Mouse (Mus musculus) forebrain, embryonic 15.5 days (tissue): ENCODE measurements around the gene Abcc2. TPM values are rescaled to one million over a fixed set of nuclear protein-coding genes. Genes with fewer than 3 reads are reported as not detected.

Experiments used
- ATAC-seq: fragments of 200-750 bp; cut with Nextera tagmentation; replicated peaks from 2 replicates; pipeline ENCODE4 v1.8.0; 2017; ENCODE audit warnings: mild to moderate bottlenecking, moderate TSS enrichment, moderate library complexity
- H3K27ac ChIP-seq: fragments of 300-500 bp; sonication (generic); replicated peaks from 2 replicates; pipeline ENCODE4 v1.5.1; 2015; ENCODE audit warnings: mild to moderate bottlenecking, inconsistent platforms
- H3K27me3 ChIP-seq: fragments of 300-500 bp; sonication (generic); 2 replicates; pipeline ENCODE4 v1.6.1; 2015; ENCODE audit warnings: inconsistent platforms
- H3K36me3 ChIP-seq: fragments of 300-500 bp; sonication (generic); 2 replicates; pipeline ENCODE4 v1.6.1; 2015; ENCODE audit warnings: mild to moderate bottlenecking, inconsistent platforms
- H3K4me1 ChIP-seq: fragments of 300-500 bp; sonication (generic); 2 replicates; pipeline ENCODE4 v1.6.1; 2015; ENCODE audit warnings: inconsistent platforms
- H3K4me2 ChIP-seq: fragments of 300-500 bp; sonication (generic); replicated peaks from 2 replicates; pipeline ENCODE4 v1.6.1; 2015; ENCODE audit warnings: mild to moderate bottlenecking, inconsistent platforms
- H3K4me3 ChIP-seq: fragments of 300-500 bp; sonication (generic); 2 replicates; pipeline ENCODE4 v1.5.1; 2015; ENCODE audit warnings: mild to moderate bottlenecking, inconsistent platforms
- H3K9ac ChIP-seq: fragments of 300-500 bp; sonication (generic); replicated peaks from 2 replicates; pipeline ENCODE4 v1.6.1; 2015; ENCODE audit warnings: mild to moderate bottlenecking, inconsistent platforms
- H3K9me3 ChIP-seq: fragments of 300-500 bp; sonication (generic); 2 replicates; pipeline ENCODE4 v1.6.1; 2016; ENCODE audit warnings: inconsistent platforms
- WGBS: fragments of 180-500 bp; shearing (Covaris S2); methylation state at CpG from one replicate; pipeline ENCODE4 v1.1.7; 2015; ENCODE audit warnings: mixed read lengths; 5-methylcytosine and 5-hydroxymethylcytosine counted together
- polyA plus RNA-seq: library from polyadenylated mRNA; unstranded; fragments of >200 nt; fragmentation: Nextera tagmentation; extraction: Ambion mirVana; gene quantifications from 2 replicates; pipeline ENCODE4 v1.2.1, GENCODE M21; 2015

The Abcc2 gene
- polyA plus RNA-seq, 1 experiment from 2014 or later: not detected

DNA sequence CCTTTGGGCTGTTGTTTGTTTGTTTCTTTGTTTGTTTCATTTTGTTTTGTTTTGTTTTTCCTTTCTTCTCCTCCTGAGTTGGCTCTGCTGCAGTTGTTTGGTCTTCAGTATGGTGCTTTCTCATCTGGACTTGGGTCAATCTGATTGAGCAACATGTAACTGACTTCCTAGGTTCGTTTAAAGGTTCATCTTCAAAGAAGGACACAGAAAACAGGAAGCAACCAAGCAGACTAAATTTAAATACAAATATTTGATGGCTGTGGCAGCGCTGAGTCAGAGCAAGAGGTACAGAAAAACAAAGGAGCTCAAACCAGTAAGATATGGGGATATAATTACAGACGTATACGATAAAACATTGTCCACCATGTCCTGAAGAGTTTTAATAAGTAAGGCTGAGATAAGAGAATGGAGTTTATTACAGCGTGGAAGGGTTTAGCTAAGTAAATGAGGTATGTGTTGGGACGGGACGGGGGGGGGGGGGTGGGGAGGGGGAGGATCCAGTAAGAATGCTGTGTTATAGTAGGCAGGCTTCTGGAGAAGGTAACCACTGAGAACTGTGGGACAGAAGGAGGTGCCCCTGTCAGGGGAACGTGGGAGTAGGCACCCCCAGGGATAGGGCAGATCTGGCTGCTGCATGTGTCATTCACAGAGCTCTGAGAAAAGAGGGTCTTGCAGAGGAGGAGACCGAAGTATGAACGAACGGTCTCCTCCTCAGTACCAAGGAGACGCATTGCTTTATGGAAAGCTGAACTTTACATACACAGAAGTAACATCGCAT, 4.4 kb downstream of the Abcc2 start:
- Histone ChIP-seq H3K27me3 (no peaks in the 10 kb centered on the region), H3K9me3 (no peaks in the 10 kb centered on the region), H3K4me1 (no peaks in the 10 kb centered on the region), H3K4me3 (no peak overlapping the region), H3K4me2 (no peak overlapping the region), H3K36me3 (no peaks in the 10 kb centered on the region), H3K27ac (no peak overlapping the region), H3K9ac (no peak overlapping the region)
- WGBS: 80% methylated on average over 13 of the region's 13 CpGs
- no peak for ATAC-seq

DNA sequence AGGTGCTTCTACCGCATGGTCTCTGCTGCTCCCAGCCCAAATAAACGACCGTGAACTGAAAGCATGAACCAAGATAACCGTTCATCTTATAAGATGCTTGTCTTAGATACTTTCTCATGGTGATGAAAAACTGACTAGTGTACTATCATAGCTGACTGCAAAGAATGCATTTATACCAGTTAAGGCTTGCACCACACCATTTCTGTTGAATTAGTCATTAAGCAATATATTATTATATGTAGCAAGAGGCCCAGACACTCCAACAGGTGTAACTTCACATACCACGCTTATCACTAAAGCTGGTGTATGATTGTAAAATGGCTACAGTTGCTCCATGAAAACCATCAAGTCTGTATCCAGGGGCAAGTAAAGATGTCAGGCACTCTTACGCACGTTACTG, 7.8 kb downstream of the Abcc2 start:
- Histone ChIP-seq H3K4me2 (no peak overlapping the region), H3K9me3 (no peaks in the 10 kb centered on the region), H3K27me3 (no peaks in the 10 kb centered on the region), H3K4me3 (no peak overlapping the region), H3K4me1 (no peaks in the 10 kb centered on the region), H3K27ac (no peak overlapping the region), H3K36me3 (no peaks in the 10 kb centered on the region), H3K9ac (no peak overlapping the region)
- WGBS: 93% methylated on average over 7 of the region's 7 CpGs
- ATAC-seq: no peak

DNA sequence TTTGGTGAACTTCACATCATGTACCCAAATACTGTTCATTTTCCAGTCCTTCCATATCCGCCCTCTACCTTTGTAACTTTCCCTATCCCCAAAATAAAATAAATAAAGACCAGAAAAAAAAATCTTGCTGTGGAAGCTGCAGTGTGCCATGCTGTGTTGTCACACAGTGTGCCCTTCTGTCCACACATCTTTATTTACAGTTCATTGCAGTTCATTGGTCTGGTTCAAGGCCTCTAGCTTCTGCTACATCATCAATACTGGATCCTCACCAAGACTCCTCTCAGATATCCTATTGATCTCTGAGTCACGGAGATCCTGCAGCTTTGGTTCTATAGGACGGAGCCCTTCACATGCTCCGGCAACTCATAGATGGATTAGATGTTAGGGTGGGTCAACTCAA, 10.5 kb downstream of the Abcc2 start:
- Histone ChIP-seq H3K36me3 (no peaks in the 10 kb centered on the region), H3K27ac (no peak overlapping the region), H3K9me3 (no peaks in the 10 kb centered on the region), H3K4me3 (no peak overlapping the region), H3K4me1 (no peaks in the 10 kb centered on the region), H3K27me3 (no peaks in the 10 kb centered on the region), H3K4me2 (no peak overlapping the region), H3K9ac (no peak overlapping the region)
- 93% methylated on average over 4 of the region's 4 CpGs for WGBS
- ATAC-seq: no peak

DNA sequence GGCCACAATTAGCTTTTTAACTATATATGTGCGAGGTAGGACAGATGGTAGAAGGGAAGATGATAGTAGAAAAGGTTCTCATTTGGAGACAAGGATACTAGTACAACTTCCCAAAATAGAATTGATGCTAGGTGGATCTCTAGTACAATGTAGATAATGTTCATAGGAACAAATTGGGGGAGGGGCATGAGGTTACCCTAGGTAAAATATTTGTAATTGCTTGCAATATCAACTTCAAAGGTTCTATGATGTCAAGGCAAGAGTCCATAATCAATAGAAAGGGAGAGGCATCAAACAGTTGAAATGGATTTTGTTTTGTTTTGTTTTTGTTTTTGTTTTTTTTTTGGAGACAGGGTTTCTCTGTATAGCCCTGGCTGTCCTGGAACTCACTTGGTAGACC, 12.0 kb downstream of the Abcc2 start:
- H3K36me3 ChIP-seq: no peaks in the 10 kb centered on the region
- H3K27ac ChIP-seq: no peak overlapping the region
- H3K4me2 ChIP-seq: no peak overlapping the region
- no peak for ATAC-seq
- H3K9ac ChIP-seq: no peak overlapping the region
- no peaks in the 10 kb centered on the region for H3K9me3 ChIP-seq
- H3K4me1 ChIP-seq: no peaks in the 10 kb centered on the region
- no peak overlapping the region for H3K4me3 ChIP-seq
- no peaks in the 10 kb centered on the region for H3K27me3 ChIP-seq
- WGBS: 94% methylated on average over 1 of the region's 1 CpGs

DNA sequence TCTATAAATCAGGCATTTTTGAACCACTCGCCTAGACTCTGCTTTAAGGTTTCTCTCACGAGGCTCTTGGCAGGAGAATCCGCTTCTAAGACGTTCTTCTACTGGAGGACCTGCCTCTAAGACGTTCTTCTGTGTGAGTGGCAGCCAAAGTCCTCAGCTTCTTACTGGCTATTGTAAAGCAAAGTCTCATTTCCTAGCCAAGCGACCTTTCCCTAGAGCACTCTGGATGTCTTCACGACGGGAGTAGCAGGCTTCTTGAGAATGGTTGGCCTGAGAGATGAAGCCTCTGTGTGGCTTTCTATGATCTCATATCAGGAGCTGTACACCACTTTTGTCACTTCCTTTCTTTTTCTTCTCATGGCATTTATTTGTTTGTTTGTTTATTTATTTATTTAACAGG, 13.5 kb downstream of the Abcc2 start:
- no peak for ATAC-seq
- WGBS: 79% methylated on average over 8 of the region's 8 CpGs

DNA sequence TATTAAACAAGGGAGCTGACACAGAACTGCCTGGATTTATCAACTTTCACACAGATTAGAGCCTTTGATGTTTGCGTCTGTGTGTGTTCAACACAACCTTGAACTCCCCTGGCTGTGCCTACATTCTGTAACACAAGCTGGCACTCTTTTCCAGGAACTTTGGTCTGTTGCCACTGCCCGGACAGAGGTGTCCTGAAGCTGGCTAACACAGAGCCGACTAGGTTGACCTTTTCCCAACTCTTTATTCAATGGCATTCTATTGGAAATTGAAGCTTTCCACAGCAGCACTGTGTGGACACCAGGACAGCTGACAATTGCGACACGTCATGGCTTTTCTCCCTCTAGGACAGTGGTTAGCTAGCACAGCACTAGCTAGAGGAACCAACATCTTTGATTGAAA, 15.2 kb downstream of the Abcc2 start:
- no peak overlapping the region for H3K4me3 ChIP-seq
- H3K4me1 ChIP-seq: no peaks in the 10 kb centered on the region
- no peaks in the 10 kb centered on the region for H3K36me3 ChIP-seq
- ATAC-seq: no peak
- 83% methylated on average over 5 of the region's 5 CpGs for WGBS
- no peaks in the 10 kb centered on the region for H3K9me3 ChIP-seq
- H3K9ac ChIP-seq: no peak overlapping the region
- H3K27me3 ChIP-seq: no peaks in the 10 kb centered on the region; the same call in 1 of the 2 replicates
- no peak overlapping the region for H3K4me2 ChIP-seq
- H3K27ac ChIP-seq: no peak overlapping the region

More for the DNA sequence above, 13.5 kb downstream of the Abcc2 start:
- Histone ChIP-seq H3K27me3 (no peaks in the 10 kb centered on the region), H3K9ac (no peak overlapping the region), H3K9me3 (no peaks in the 10 kb centered on the region), H3K4me2 (no peak overlapping the region), H3K27ac (no peak overlapping the region), H3K4me1 (no peaks in the 10 kb centered on the region), H3K36me3 (no peaks in the 10 kb centered on the region), H3K4me3 (no peak overlapping the region)

DNA sequence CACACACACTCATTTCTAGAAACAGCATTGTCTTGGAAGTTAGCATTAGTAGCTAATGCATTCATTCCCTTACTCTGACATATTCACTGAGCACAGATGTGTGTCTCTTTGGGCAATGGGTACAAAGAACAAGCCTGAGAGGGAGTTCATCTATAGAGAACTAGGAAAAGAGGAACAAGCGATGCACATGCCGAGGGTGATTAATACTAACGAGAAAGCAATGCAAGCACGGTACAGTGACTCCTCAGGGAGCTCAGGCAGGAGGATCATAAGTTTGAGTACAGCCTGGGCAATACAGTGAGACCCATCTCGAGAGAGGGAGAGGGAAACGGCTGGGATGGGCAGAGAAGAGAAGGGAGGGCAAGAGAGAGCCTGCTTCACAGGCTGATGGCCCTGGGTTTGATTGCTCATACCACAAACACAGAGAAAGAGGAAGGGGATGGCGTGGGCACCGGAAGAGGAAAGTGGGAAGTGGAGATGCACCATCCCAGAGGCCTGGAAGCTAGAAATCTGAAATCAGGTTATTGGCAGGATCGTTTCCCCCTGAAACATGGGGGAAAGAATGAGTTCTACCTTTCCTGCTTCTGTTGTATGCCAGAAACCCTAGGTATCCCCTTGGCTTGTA, 19.5 kb downstream of the Abcc2 start:
- no peaks in the 10 kb centered on the region; the same call in 1 of the 2 replicates for H3K27me3 ChIP-seq

DNA sequence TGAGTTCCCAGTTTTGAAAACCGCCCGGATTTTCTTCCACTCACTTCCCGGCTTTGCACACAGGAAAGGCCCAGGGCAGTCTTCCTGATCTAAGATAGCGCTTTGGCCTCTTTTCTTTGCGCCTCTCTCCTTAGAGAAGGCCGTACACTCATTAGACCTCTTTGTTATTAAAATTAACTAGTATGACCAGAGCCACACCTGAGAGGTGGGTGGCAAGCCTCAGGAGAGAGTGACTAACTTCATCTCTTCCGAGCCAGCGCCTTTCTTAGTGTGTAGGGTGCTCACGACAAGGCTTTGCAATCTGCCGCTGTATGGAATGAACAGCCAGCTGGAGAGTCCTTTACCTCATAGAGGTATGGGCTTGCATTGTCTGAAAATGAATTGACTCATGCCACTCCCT, 21.9 kb downstream of the Abcc2 start:
- no peak overlapping the region for H3K4me3 ChIP-seq
- no peaks in the 10 kb centered on the region for H3K4me1 ChIP-seq
- WGBS: 75% methylated on average over 10 of the region's 10 CpGs
- H3K27ac ChIP-seq: no peak overlapping the region
- ATAC-seq: no peak
- no peak overlapping the region for H3K4me2 ChIP-seq
- no peak overlapping the region for H3K9ac ChIP-seq
- H3K27me3 ChIP-seq: no peaks in the 10 kb centered on the region; the same call in 1 of the 2 replicates
- no peaks in the 10 kb centered on the region for H3K9me3 ChIP-seq
- no peaks in the 10 kb centered on the region for H3K36me3 ChIP-seq

More for the DNA sequence above, 19.5 kb downstream of the Abcc2 start:
- H3K27ac ChIP-seq: no peak overlapping the region
- H3K9me3 ChIP-seq: no peaks in the 10 kb centered on the region
- no peak for ATAC-seq
- H3K4me2 ChIP-seq: no peak overlapping the region
- no peak overlapping the region for H3K9ac ChIP-seq
- WGBS: 73% methylated on average over 9 of the region's 9 CpGs
- no peak overlapping the region for H3K4me3 ChIP-seq
- H3K36me3 ChIP-seq: no peaks in the 10 kb centered on the region
- no peaks in the 10 kb centered on the region for H3K4me1 ChIP-seq

DNA sequence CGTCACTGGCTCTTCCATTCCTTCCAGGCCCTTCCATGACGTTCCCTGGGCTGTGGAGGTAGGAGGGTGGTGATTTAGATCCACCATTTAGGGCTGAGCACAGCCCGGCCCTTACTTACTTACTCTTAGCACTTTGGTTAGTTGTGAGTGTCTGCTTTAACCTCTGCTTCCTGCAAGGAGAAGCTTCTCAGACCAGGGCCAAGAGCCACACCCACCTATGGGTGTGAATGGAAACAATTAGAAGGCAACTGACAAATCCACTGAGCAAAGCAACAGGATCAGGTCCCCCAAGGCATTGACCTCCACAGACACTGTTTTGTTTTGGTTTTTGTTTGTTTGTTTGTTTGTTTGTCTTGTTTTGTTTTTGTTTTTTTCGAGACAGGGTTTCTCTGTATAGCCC, 27.3 kb downstream of the Abcc2 start:
- no peak overlapping the region for H3K27ac ChIP-seq
- no peak overlapping the region for H3K4me3 ChIP-seq
- 40% methylated on average over 4 of the region's 4 CpGs for WGBS
- H3K9me3 ChIP-seq: no peaks in the 10 kb centered on the region
- H3K27me3 ChIP-seq: no peaks in the 10 kb centered on the region
- no peaks in the 10 kb centered on the region for H3K4me1 ChIP-seq
- no peak for ATAC-seq
- no peaks in the 10 kb centered on the region for H3K36me3 ChIP-seq
- H3K9ac ChIP-seq: no peak overlapping the region
- no peak overlapping the region for H3K4me2 ChIP-seq

DNA sequence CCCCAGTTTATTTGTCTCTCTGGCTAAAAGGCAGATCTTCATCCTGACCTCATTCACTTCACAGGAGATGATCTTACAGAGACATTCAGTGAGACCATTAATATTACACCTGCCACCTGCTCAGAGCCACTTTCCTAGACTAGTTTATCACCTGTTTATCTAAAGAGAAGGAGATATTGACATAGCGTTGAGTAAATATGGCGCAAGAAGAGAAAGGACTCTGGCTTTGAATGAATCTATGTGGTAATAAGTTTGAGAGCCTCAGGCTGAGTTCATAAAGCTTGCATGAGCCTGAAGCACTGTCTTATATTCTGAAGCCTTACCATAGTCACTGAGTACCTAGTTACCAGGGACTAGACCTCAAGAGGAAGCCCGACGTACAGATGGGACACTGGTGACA, 29.4 kb downstream of the Abcc2 start:
- WGBS: 97% methylated on average over 4 of the region's 4 CpGs
- H3K9ac ChIP-seq: no peak overlapping the region
- H3K4me3 ChIP-seq: no peak overlapping the region
- H3K4me2 ChIP-seq: no peak overlapping the region
- H3K27ac ChIP-seq: no peak overlapping the region
- H3K9me3 ChIP-seq: no peaks in the 10 kb centered on the region
- no peak for ATAC-seq
- no peaks in the 10 kb centered on the region for H3K36me3 ChIP-seq
- no peaks in the 10 kb centered on the region for H3K4me1 ChIP-seq
- no peaks in the 10 kb centered on the region for H3K27me3 ChIP-seq

DNA sequence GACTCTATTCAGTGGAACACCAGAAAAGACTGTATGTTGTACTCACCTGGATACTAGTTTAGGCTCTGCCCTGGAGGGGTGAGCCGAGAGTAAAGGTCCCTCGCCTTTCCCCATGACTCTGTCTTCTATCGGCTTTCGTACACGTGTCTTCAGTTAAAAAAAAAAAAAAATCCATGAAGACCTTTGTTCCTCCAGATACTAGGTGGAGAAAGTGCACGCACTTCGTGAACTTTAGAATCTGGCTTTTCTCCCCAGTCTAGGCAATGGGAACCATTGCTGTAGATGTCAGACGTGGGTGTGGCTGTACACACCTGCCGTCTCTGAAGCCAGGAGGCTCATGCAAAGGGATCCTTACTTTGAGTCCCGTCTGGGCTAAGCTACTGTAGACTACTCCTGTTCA, 31.3 kb downstream of the Abcc2 start:
- Histone ChIP-seq H3K4me2 (no peak overlapping the region), H3K27ac (no peak overlapping the region), H3K4me3 (no peak overlapping the region), H3K9me3 (no peaks in the 10 kb centered on the region), H3K27me3 (no peaks in the 10 kb centered on the region), H3K4me1 (no peaks in the 10 kb centered on the region), H3K36me3 (no peaks in the 10 kb centered on the region), H3K9ac (no peak overlapping the region)
- no peak for ATAC-seq
- WGBS: 91% methylated on average over 10 of the region's 10 CpGs

DNA sequence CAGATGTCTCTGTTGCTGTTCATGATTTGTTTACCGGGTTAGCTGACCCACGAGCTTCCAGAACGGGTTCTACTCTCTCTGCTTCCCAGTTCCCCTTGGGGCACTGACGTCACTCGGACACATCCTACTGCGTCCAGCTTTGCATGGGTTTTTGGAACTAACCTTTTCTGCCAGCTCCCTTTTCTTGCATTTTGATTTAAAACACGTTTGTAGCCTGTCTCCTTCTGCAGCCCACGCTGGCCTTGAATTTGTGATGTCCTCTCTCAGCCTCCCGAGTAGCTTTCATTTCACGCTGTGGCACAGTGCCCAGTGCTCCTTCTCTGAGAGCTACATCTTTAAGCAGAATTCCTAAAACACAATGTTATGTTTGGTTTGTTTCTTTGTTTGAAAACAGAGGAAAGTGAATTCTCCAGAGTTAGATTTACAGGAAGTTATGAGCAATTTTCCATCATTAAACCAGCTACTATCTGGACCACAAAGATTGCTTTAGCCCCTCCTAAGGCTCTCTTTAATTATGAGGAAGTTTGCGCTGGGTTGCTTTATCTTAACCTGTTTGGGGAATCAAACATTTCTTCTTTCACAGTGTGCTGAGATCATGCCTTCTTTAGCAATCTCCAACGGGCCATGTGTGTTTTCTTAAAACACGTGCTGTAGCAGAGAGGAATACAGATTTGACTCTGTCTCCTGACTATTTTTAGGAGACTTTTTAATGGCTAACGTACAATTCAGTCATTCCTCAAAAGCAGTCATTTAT, 33.8 kb downstream of the Abcc2 start:
- H3K9ac ChIP-seq: no peak overlapping the region
- 68% methylated on average over 14 of the region's 14 CpGs for WGBS
- ATAC-seq: no peak
- H3K9me3 ChIP-seq: no peaks in the 10 kb centered on the region
- no peaks in the 10 kb centered on the region for H3K4me1 ChIP-seq
- no peak overlapping the region for H3K4me3 ChIP-seq
- no peak overlapping the region for H3K4me2 ChIP-seq
- no peaks in the 10 kb centered on the region for H3K27me3 ChIP-seq
- H3K36me3 ChIP-seq: no peaks in the 10 kb centered on the region
- no peak overlapping the region for H3K27ac ChIP-seq
